ENCODE assay signal across 15 mouse cellular contexts in the genomic region with DNA sequence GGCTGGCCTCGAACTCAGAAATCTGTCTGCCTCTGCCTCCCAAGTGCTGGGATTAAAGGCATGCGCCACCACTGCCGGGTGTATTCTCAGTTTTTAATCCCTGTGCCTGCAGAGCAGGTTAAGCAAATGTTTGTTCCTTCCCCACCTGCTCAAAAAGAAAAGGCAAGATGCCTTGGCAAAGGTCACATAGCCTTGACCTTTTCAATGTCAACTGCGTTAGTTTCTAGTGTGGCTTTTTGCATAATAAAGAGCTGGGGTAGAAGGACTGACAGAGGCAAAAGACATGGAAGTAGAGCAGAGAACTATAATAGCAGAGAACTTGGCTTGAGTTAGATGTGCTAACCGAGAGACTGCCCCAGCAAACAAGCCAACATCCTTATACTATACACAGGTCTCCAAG.
"Had no signal": no experiment of that assay in that cellular context is flagged by ENCODE, and none has a peak within 500 bp of the region (broad histone marks: within the 10 kb centered on the region; RNA-seq: fewer than 3 reads in every experiment).

No protein-coding gene starts in this region.

- H3K27ac ChIP-seq: neural tube, embryonic 15.5 days; stomach, embryonic 15.5 days; stomach, postnatal 0 days had no signal

- H3K4me2 ChIP-seq: neural tube, embryonic 15.5 days; stomach, embryonic 15.5 days had no signal

- H3K4me3 ChIP-seq: neural tube, embryonic 15.5 days; stomach, embryonic 15.5 days had no signal

- DNase-seq: retina, postnatal 1 day; right cerebral cortex, adult 18-20 months; right cerebral cortex, postnatal 14 days; right cerebral cortex, postnatal 25 days; right cerebral cortex, postnatal 4 days; spleen, adult 18-20 months; thymus, adult 18-20 months; thymus, adult 2 months; thymus, postnatal 14 days; thymus, postnatal 25 days; thymus, postnatal 36 days; thymus, postnatal 4 days had no signal

- H3K9me3 ChIP-seq: neural tube, embryonic 15.5 days; stomach, embryonic 15.5 days had no signal

- H3K9ac ChIP-seq: neural tube, embryonic 15.5 days; stomach, embryonic 15.5 days had no signal

- H3K27me3 ChIP-seq: neural tube, embryonic 15.5 days; stomach, embryonic 15.5 days had no signal

- H3K36me3 ChIP-seq: stomach, embryonic 15.5 days had no signal
